Mouse (Mus musculus) midbrain, embryonic 10.5 days (tissue): Measurements from ENCODE around the gene 1700056E22Rik. TPM values are rescaled to one million over a fixed set of nuclear protein-coding genes. Genes with fewer than 3 reads are reported as not detected.
A peak's percentile ranks its signal among the peaks of the same experiment; 100 is the strongest.

Experiments
- DNase-seq: peaks from one replicate; pipeline ENCODE4 v3.0.0-alpha.2; 2017; ENCODE audit warnings: low spot score
- H3K27ac ChIP-seq: fragments of 300-500 bp; sonication (generic); replicated peaks from 2 replicates; pipeline ENCODE4 v1.5.1; 2016; ENCODE audit warnings: mild to moderate bottlenecking
- H3K27me3 ChIP-seq: fragments of 300-500 bp; sonication (generic); 2 replicates; pipeline ENCODE4 v1.6.1; 2016; ENCODE audit warnings: low read depth, mild to moderate bottlenecking; ENCODE audit not compliant: poor library complexity, severe bottlenecking
- H3K36me3 ChIP-seq: fragments of 300-500 bp; sonication (generic); 2 replicates; pipeline ENCODE4 v1.6.1; 2016; ENCODE audit warnings: mild to moderate bottlenecking, moderate library complexity
- H3K4me1 ChIP-seq: fragments of 300-500 bp; sonication (generic); 2 replicates; pipeline ENCODE4 v1.6.1; 2016
- H3K4me3 ChIP-seq: fragments of 300-500 bp; sonication (generic); 2 replicates; pipeline ENCODE4 v1.5.1; 2016; ENCODE audit warnings: mild to moderate bottlenecking, moderate library complexity
- H3K9me3 ChIP-seq: fragments of 300-500 bp; sonication (generic); replicated peaks from 2 replicates; pipeline ENCODE4 v1.6.1; 2016; ENCODE audit warnings: mild to moderate bottlenecking
- WGBS: fragments of 180-500 bp; shearing (Covaris S2); methylation state at CpG from one replicate; pipeline ENCODE4 v1.1.7; 2016; 5-methylcytosine and 5-hydroxymethylcytosine counted together
- polyA plus RNA-seq: library from polyadenylated mRNA; unstranded; fragments of >200 nt; fragmentation: Nextera tagmentation; extraction: Ambion mirVana; gene quantifications from 2 replicates; pipeline ENCODE4 v1.2.1, GENCODE M21; 2016

Gene 1700056E22Rik
- 2.0 and 2.1 TPM in 2 replicates for polyA plus RNA-seq

DNA sequence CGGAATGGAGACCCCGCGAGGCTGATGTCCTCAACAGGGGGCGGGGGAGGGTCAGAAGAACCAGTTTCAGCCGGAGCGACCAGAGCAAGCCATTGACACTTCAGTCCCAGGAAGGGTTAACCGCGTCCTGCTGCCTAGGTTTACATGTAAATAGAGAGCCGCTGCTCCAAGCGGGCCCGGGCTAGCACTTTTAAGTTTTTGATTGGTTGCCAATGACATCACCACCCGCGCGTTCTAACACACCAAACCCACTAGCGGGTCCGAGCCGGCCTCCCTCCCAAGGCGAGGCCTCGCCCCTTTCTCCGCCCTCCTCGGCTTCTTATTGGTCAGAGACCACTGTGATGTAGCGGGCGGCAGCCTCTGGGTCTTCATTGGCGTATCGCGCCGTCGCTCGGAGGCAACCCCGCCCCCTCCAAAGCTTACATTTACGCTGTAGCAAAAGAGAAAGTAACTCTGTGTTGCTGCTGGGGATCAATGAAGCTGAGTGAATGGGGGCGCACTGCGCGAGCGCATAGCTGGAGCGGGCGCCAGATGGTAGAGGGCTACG lies at the start of gene 1700056E22Rik:
1700056E22Rik (minus strand) TSS at position 291 of the 547 bp plus-strand sequence.
- Histone ChIP-seq H3K36me3 (peaks cover 25% of the 10 kb centered on the region), H3K4me1 (peaks cover 34% of the 10 kb centered on the region), H3K27me3 (peaks cover 10% of the 10 kb centered on the region), H3K9me3 (no peaks in the 10 kb centered on the region), H3K27ac (peak within 1 kb of the TSS; percentile 99), H3K4me3 (peak within 1 kb of the TSS; percentile 86)
- under 1% methylated on average over 38 of the region's 38 CpGs for WGBS
- DNase-seq = peak; percentile 99

DNA sequence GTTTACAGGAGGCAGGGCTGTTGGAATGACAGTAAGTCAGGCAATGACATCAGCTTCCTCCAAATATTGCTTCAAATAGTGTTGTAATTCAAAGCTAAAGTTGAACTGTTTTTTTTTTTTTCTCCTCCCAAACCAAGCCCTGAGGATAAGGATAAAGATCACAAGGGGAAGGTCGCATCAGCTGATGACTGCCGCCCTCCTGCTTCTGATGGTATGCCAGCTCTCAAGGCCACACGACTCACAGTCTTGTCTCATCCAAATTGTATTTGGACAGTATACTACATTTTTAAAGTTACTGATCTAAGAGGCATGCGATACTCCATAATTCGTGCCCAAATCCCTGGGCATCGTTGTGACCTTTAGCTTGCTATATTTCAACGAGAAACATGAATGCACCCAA lies 49.1 kb upstream of the 1700056E22Rik start:
- H3K36me3 ChIP-seq = no peaks in the 10 kb centered on the region
- H3K9me3 ChIP-seq = no peaks in the 10 kb centered on the region
- H3K4me3 ChIP-seq = no peak overlapping the region
- no peak overlapping the region for H3K27ac ChIP-seq
- DNase-seq = no peak
- no peaks in the 10 kb centered on the region for H3K27me3 ChIP-seq
- 87% methylated on average over 7 of the region's 7 CpGs for WGBS
- no peaks in the 10 kb centered on the region for H3K4me1 ChIP-seq

- H3K36me3 ChIP-seq = no peaks in the 10 kb centered on the region
- no peaks in the 10 kb centered on the region for H3K27me3 ChIP-seq
- H3K9me3 ChIP-seq = no peaks in the 10 kb centered on the region
- H3K27ac ChIP-seq = no peak overlapping the region
- no peak overlapping the region for H3K4me3 ChIP-seq
- no peak for DNase-seq
- 85% methylated on average over 3 of the region's 3 CpGs for WGBS
- H3K4me1 ChIP-seq = no peaks in the 10 kb centered on the region
Measured at GRCm38 (mm10) chr1:184082661-184083060, 48.6 kb upstream of the 1700056E22Rik start.

GRCm38 (mm10) chr1:184079304-184079703 lies 45.2 kb upstream of the 1700056E22Rik start:
- no peak for DNase-seq
- WGBS = 89% methylated on average over 3 of the region's 3 CpGs
- no peaks in the 10 kb centered on the region for H3K27me3 ChIP-seq
- H3K4me1 ChIP-seq = no peaks in the 10 kb centered on the region
- H3K9me3 ChIP-seq = no peaks in the 10 kb centered on the region
- no peak overlapping the region for H3K4me3 ChIP-seq
- no peak overlapping the region for H3K27ac ChIP-seq
- peaks cover 8% of the 10 kb centered on the region for H3K36me3 ChIP-seq

- Histone ChIP-seq H3K4me3 (no peak overlapping the region), H3K27ac (no peak overlapping the region), H3K27me3 (no peaks in the 10 kb centered on the region), H3K9me3 (no peaks in the 10 kb centered on the region), H3K4me1 (no peaks in the 10 kb centered on the region), H3K36me3 (peaks cover 29% of the 10 kb centered on the region)
- 67% methylated on average over 2 of the region's 2 CpGs for WGBS
- no peak for DNase-seq
Measured at GRCm38 (mm10) chr1:184076756-184077155, 42.7 kb upstream of the 1700056E22Rik start.

- DNase-seq = no peak
- Histone ChIP-seq H3K4me3 (no peak overlapping the region), H3K4me1 (no peaks in the 10 kb centered on the region), H3K9me3 (no peaks in the 10 kb centered on the region), H3K27ac (no peak overlapping the region), H3K36me3 (peaks cover 35% of the 10 kb centered on the region), H3K27me3 (no peaks in the 10 kb centered on the region)
- 92% methylated on average over 6 of the region's 6 CpGs for WGBS
Measured at GRCm38 (mm10) chr1:184076065-184076464, 42.0 kb upstream of the 1700056E22Rik start.

DNA sequence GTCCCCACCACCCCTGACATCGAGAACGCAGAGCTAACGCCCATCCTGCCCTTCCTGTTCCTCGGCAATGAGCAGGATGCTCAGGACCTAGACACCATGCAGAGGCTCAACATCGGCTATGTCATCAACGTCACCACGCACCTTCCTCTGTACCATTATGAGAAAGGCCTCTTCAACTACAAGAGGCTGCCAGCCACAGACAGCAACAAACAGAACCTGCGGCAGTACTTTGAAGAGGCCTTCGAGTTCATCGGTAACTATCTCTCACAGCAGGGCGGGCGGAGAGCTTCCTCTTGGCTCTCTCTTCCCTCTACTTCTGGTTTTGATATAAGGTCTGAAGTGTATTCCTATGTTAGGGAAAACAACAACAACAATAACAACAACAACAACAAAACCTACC lies 34.9 kb upstream of the 1700056E22Rik start:
- H3K4me3 ChIP-seq = no peak overlapping the region
- peaks cover 46% of the 10 kb centered on the region for H3K36me3 ChIP-seq
- H3K4me1 ChIP-seq = peaks cover 17% of the 10 kb centered on the region
- H3K27ac ChIP-seq = no peak overlapping the region
- H3K9me3 ChIP-seq = no peaks in the 10 kb centered on the region
- 96% methylated on average over 12 of the region's 12 CpGs for WGBS
- H3K27me3 ChIP-seq = no peaks in the 10 kb centered on the region
- DNase-seq = no peak

DNA sequence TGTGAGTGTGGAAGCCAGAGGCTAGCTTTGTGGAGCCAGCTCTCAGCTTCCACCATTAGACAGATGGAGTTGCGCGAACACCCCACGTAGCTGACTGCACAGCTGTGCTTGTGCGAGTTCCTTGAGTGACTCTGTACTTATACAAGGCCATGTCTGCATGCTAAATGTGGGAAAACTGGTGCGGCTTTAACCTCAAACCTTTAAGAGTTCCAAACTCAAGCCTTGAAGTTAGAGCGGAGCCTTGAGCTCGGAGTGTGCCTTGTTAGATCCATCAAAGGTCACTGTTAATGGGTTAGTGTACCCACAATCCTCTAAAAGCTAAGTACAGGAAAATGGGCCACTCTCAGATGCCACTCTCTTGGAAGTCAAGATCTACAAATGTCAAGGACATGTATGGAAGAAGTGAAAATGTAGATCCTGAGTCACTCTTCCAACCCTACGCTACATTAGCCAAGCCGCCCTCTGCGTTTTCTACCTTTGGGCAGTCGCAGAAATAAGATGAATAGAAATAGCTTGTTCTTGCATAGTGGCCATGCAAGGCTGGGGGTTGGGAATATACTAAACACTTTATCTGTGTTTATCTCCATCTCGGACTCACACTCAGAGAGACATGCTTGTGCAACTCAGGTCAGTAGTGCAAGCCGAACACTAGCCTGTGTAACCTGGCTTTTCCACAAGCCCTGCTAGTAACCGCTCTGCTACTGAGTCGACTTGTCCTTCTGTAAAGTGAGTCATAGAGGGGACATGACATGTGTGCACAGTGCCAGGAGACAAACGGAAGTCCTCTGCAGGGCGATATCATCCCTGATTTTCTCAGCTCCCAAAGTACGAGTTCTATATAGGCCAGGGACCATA lies 33.8 kb upstream of the 1700056E22Rik start:
- Histone ChIP-seq H3K27ac (no peak overlapping the region), H3K36me3 (peaks cover 36% of the 10 kb centered on the region), H3K27me3 (no peaks in the 10 kb centered on the region), H3K4me3 (no peak overlapping the region), H3K4me1 (peaks cover 17% of the 10 kb centered on the region), H3K9me3 (no peaks in the 10 kb centered on the region)
- 94% methylated on average over 18 of the region's 18 CpGs for WGBS
- DNase-seq = no peak

DNA sequence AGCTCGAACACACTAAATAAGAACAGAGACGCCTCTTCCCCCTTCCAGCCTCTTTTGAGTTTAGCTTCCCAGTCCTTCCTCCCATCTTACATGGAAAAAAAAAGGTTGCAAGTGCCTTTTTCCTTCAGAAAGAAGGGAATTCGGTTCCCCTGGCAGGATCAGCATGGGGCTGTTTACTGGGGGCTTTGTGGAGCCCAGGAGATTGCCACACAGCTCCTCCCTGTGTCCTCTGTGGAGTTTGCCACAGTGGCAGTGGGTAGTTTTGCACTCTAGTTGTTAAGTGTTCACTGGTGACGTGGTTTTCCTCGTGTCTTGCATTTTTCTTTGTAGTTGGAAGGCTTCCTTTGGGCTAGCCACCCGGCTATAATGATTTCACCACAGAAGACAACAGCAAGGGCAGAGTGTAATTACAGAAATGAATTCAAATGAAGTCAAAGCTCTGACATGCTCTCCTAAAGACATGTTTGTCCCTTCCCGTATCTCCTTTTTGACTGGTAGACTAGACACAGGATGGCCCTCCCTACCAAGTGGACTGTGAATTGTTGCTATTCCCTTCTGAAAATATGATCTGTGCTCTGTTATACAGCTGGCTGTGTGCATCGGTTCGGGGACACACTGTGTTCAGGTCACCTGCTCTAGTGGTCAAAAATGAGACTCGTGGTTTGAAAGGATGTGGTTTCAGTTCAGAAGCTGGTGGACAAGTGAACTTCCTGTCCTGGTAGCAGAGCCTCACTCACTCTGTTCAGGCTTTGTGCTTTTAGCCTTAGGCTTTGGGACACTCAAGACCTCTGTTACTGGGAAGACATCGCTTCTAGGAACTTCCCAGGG lies 32.6 kb upstream of the 1700056E22Rik start:
- Histone ChIP-seq H3K27me3 (no peaks in the 10 kb centered on the region), H3K9me3 (no peaks in the 10 kb centered on the region), H3K4me3 (no peak overlapping the region), H3K4me1 (peaks cover 17% of the 10 kb centered on the region), H3K36me3 (peaks cover 29% of the 10 kb centered on the region), H3K27ac (peak overlapping the region; percentile 83)
- 69% methylated on average over 11 of the region's 11 CpGs for WGBS
- DNase-seq = no peak

DNA sequence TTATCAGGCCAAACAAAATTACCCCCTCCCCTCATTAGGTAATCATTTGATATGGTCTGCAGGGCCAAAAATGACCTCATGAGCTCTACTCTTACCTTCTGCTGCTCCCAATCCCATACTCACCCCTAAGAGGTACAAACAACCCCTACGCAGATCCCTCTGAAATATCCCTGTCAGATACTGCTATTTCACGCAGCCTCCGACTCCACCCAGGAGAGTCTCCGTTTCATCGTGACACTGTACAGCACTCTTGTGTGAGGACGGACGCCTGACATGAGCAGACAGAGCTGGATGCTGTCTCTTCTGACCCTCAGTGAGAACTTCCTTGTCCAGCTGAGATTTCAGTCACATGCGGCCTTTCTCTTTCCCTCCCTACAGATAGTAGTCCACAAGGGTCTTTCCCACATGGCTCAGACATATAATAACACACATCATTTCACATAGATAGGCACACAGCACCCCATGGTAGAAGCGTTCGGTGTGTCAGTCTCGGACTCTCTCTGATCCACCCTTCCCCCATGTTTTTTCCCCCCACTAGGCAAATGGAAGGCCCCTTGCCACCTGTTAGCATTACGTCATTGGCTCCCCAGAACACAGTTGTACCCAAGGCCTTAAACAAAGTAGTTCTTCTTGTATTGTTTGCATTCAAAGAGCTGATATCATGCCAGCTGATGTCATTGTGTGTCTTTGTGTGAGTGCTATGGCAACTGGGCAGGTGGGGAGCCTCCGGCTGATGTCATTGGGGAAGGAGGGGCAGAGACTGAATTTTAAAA lies 31.7 kb upstream of the 1700056E22Rik start:
- WGBS = 83% methylated on average over 13 of the region's 13 CpGs
- DNase-seq = peak; percentile 38
- Histone ChIP-seq H3K27ac (peak overlapping the region; percentile 83), H3K9me3 (no peaks in the 10 kb centered on the region), H3K36me3 (peaks cover 20% of the 10 kb centered on the region), H3K4me3 (no peak overlapping the region), H3K4me1 (peaks cover 17% of the 10 kb centered on the region), H3K27me3 (no peaks in the 10 kb centered on the region)

DNA sequence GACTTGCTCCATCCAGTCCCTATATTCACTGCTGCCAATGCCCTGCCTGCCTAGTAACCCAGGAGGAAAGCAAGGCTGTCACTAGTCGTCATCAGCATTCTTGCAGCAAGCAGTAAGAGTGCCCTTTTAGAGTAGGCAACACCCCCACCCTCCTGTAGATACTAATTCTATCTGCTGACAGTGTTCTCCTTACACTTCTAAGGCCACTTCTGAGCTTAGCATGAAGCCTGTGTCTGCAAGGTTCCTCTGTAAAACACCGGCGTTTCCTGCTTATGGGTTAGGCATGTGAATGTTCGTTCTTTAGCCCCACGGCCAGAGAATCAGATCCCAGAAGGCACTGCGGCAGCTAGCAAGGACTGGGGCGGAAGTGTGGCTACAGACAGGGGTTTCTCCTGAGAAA lies 30.2 kb upstream of the 1700056E22Rik start:
- H3K4me1 ChIP-seq = peaks cover 17% of the 10 kb centered on the region
- H3K9me3 ChIP-seq = no peaks in the 10 kb centered on the region
- no peak for DNase-seq
- H3K27ac ChIP-seq = 0 out of 2 replicates have a peak overlapping the region, but pooled peaks have one; percentile 10
- peaks cover 9% of the 10 kb centered on the region for H3K36me3 ChIP-seq
- 88% methylated on average over 7 of the region's 7 CpGs for WGBS
- no peak overlapping the region for H3K4me3 ChIP-seq
- H3K27me3 ChIP-seq = no peaks in the 10 kb centered on the region

- no peaks in the 10 kb centered on the region for H3K36me3 ChIP-seq
- no peak overlapping the region for H3K27ac ChIP-seq
Measured at GRCm38 (mm10) chr1:184061901-184062300, 27.8 kb upstream of the 1700056E22Rik start.

More at GRCm38 (mm10) chr1:184061901-184062300, 27.8 kb upstream of the 1700056E22Rik start:
- DNase-seq = no peak
- 85% methylated on average over 1 of the region's 1 CpGs for WGBS
- H3K27me3 ChIP-seq = no peaks in the 10 kb centered on the region
- no peaks in the 10 kb centered on the region for H3K9me3 ChIP-seq
- H3K4me3 ChIP-seq = no peak overlapping the region
- peaks cover 15% of the 10 kb centered on the region for H3K4me1 ChIP-seq
